Mouse (Mus musculus): ENCODE results near the gene Ppp4r3a. TPM values are rescaled to one million over a fixed set of nuclear protein-coding genes. Genes with fewer than 3 reads are reported as not detected.

Ppp4r3a gene
- total and polyA plus RNA-seq, 2 experiments from 2014 or later: 13.9 to 31.4 TPM

DNA sequence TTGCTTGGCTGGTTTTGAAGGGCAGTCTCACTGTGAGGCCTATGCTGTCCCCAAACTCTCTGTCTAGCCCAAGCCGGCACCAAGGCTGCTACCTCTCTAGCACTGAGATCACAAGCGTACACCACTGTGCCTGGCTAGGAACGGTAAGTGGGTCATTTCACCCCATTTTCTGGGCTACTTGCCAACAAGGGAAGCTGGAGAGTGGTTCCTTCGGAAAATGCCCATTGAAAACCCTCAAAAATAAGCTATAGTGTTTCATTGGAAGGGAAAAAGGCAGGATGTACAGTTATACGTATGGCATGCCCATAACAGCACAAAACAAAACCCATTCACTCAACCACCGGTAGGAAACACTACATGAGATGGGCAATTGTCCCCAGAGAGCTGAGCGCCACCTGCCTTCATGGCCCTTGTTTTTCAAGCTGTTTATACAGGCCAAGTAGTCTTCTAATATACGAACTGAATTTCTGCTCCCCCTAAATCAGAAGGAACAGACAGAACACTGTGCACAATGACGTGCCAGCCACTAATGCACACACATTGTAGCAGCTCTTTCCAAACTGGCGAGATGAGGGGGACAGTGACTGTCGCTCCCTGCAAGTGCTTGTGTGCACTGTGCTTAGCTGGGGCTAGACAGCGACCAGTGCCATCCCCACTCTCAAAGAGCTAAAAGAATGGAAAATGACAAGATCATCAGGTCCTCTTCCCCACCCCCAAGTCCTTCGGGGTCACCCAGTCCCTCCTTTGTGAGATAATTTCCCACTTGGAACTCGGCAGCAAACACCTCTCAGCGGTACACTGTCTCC, 63.1 kb downstream of the Ppp4r3a start:
- ATAC-seq (ENCODE audit: insufficient read depth, low read depth) (no peak), DNase-seq (ENCODE audit: low spot score) (no peak)
- Histone ChIP-seq H3K4me3 (ENCODE audit: low read depth, low read length) (no peak overlapping the region), H3K27ac (ENCODE audit: low read depth) (no peak overlapping the region), H3K9me3 (replicated peaks; ENCODE audit: control insufficient read depth, low read length) (no peaks in the 10 kb centered on the region), H3K4me1 (ENCODE audit: control insufficient read depth, insufficient read depth) (peaks cover 6% of the 10 kb centered on the region), H3K27me3 (ENCODE audit: control insufficient read depth, insufficient read depth, low read length) (peaks cover 6% of the 10 kb centered on the region), H3K9ac (replicated peaks; ENCODE audit: low read depth, low read length) (no peak overlapping the region), H3K4me2 (ENCODE audit: low read depth, low read length) (no peak overlapping the region), H3K36me3 (replicated peaks; ENCODE audit: control insufficient read depth, insufficient read depth, low read length) (no peaks in the 10 kb centered on the region)
- 81% methylated on average over 15 of the region's 15 CpGs for WGBS
- TF ChIP-seq CTCF (IDR thresholded peaks at IDR 0.05; ENCODE audit: low read depth): no peak

DNA sequence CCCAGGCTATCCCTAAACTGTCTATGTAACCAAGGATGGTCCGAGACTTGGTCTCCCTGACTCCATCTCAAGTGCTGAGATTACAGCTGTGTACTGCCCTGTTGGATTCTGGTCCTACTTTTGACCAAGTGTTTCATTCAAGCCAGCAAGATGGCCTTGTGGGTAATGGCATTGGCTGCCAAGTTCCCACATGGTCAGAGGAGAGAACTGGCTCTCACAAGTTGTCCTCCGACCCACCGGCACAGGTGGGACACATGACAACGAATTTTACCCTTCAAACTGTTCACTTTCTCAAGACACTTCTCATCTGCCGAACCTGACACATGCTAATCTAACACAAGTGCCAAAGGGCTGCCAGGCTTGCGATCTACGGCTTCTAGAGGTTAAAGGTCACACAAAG, 64.1 kb downstream of the Ppp4r3a start:
- no peak for ATAC-seq (ENCODE audit: insufficient read depth, low read depth)
- Histone ChIP-seq H3K27ac (ENCODE audit: low read depth) (no peak overlapping the region), H3K4me1 (ENCODE audit: control insufficient read depth, insufficient read depth) (peaks cover 6% of the 10 kb centered on the region), H3K4me3 (ENCODE audit: low read depth, low read length) (no peak overlapping the region), H3K4me2 (ENCODE audit: low read depth, low read length) (no peak overlapping the region), H3K36me3 (replicated peaks; ENCODE audit: control insufficient read depth, insufficient read depth, low read length) (no peaks in the 10 kb centered on the region), H3K9me3 (replicated peaks; ENCODE audit: control insufficient read depth, low read length) (no peaks in the 10 kb centered on the region), H3K27me3 (ENCODE audit: control insufficient read depth, insufficient read depth, low read length) (0 out of 2 replicates have a peak, but pooled peaks cover 4% of the 10 kb centered on the region), H3K9ac (replicated peaks; ENCODE audit: low read depth, low read length) (no peak overlapping the region)
- TF ChIP-seq EP300 (IDR thresholded peaks at IDR 0.05; ENCODE audit: low read depth) (no peak), CTCF (IDR thresholded peaks at IDR 0.05; ENCODE audit: low read depth) (no peak)
- no peak for DNase-seq (ENCODE audit: low spot score)
- WGBS: 88% methylated on average over 7 of the region's 7 CpGs

DNA sequence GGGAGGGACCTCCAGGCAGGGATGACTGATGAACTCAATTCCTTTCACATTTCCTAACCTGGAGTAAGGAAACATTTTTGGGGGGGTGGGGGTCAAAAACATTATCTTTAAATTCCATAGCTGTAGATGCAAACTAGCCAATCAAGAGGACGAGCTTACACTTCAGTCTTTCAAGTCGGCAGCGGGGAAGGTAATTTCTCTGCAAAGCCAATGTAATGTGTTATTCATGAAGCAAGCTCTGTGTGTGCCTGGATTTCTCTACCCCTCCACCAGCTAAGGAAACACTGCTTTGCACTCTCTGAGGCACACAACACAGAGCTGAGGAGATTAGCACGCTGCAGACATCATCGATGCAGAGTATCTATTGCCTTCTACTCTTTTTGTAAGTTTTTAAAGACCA, 64.5 kb downstream of the Ppp4r3a start:
- Histone ChIP-seq H3K9ac (replicated peaks; ENCODE audit: low read depth, low read length) (no peak overlapping the region), H3K27ac (ENCODE audit: low read depth) (no peak overlapping the region), H3K4me1 (ENCODE audit: control insufficient read depth, insufficient read depth) (peaks cover 6% of the 10 kb centered on the region), H3K4me3 (ENCODE audit: low read depth, low read length) (no peak overlapping the region), H3K27me3 (ENCODE audit: control insufficient read depth, insufficient read depth, low read length) (0 out of 2 replicates have a peak, but pooled peaks cover 4% of the 10 kb centered on the region), H3K9me3 (replicated peaks; ENCODE audit: control insufficient read depth, low read length) (no peaks in the 10 kb centered on the region), H3K36me3 (replicated peaks; ENCODE audit: control insufficient read depth, insufficient read depth, low read length) (no peaks in the 10 kb centered on the region), H3K4me2 (ENCODE audit: low read depth, low read length) (no peak overlapping the region)
- TF ChIP-seq EP300 (IDR thresholded peaks at IDR 0.05; ENCODE audit: low read depth) (no peak), CTCF (IDR thresholded peaks at IDR 0.05; ENCODE audit: low read depth) (no peak)
- DNase-seq (ENCODE audit: low spot score): no peak
- no peak for ATAC-seq (ENCODE audit: insufficient read depth, low read depth)
- WGBS: 82% methylated on average over 5 of the region's 5 CpGs

DNA sequence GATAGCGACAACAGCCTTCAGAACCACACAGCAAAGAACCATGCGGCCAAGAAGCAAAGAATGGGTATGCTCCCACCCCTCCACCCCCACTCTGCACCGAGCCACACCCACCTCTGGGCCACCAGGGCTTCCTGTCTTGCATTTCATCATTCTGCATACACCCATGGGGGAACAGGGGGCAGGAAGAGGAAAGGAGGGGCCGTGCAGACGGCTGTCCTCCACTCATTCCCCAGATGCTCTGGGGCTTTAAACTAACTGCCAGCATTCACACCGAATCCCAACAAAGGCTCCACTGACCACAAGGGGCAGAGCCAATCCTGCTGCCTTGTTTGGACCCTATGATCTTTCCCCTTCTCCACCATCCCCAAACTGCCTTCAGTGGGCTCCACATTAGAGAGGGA, 65.5 kb downstream of the Ppp4r3a start:
- H3K27ac ChIP-seq (ENCODE audit: low read depth): peak overlapping the region; percentile 28; the same call in 1 of the 2 replicates
- WGBS: 22% methylated on average over 6 of the region's 6 CpGs
- no peaks in the 10 kb centered on the region for H3K36me3 ChIP-seq (replicated peaks; ENCODE audit: control insufficient read depth, insufficient read depth, low read length)

DNA sequence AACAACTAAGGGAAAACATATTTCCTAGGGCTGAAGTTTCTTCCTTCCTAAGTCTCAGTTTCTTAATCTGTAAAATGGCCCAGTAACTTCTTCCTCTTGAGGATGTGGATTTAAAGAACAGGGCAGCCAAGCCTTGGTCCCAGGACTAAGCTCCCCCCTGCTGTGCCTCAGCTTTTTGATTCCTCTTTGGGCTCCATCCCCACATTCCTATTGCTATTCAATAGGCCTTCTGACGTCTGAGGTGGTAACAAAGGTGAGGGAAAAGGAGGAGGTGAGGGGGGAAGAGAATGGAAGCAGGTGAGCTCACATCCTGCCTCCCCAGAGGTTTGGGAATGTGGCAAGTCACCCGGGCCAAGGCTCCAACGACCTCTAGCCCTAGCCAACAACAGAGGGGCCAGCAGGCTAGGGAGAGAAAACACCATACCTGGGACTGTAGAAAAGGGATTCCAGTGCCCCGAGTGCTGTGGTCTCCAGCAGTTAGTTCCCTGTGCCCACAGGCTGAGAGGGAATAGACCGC, 67.0 kb downstream of the Ppp4r3a start:
- 56% methylated on average over 5 of the region's 5 CpGs for WGBS
- no peak overlapping the region for H3K9ac ChIP-seq (replicated peaks; ENCODE audit: low read depth, low read length)
- 0 out of 2 replicates have a peak overlapping the region, but pooled peaks have one; percentile 9 for H3K27ac ChIP-seq (ENCODE audit: low read depth)
- peaks cover 16% of the 10 kb centered on the region for H3K4me1 ChIP-seq (ENCODE audit: control insufficient read depth, insufficient read depth)
- no peak for ATAC-seq (ENCODE audit: insufficient read depth, low read depth)
- H3K4me2 ChIP-seq (ENCODE audit: low read depth, low read length): no peak overlapping the region
- 0 out of 2 replicates have a peak, but pooled peaks cover 2% of the 10 kb centered on the region for H3K27me3 ChIP-seq (ENCODE audit: control insufficient read depth, insufficient read depth, low read length)
- no peak overlapping the region for H3K4me3 ChIP-seq (ENCODE audit: low read depth, low read length)
- DNase-seq (ENCODE audit: low spot score): no peak
- H3K9me3 ChIP-seq (replicated peaks; ENCODE audit: control insufficient read depth, low read length): no peaks in the 10 kb centered on the region
- H3K36me3 ChIP-seq (replicated peaks; ENCODE audit: control insufficient read depth, insufficient read depth, low read length): no peaks in the 10 kb centered on the region
- TF ChIP-seq CTCF (IDR thresholded peaks at IDR 0.05; ENCODE audit: low read depth): no peak
- TF ChIP-seq EP300 (IDR thresholded peaks at IDR 0.05; ENCODE audit: low read depth): no peak

More for the DNA sequence above, 65.5 kb downstream of the Ppp4r3a start:
- Histone ChIP-seq H3K9ac (replicated peaks; ENCODE audit: low read depth, low read length) (no peak overlapping the region), H3K4me2 (ENCODE audit: low read depth, low read length) (peak overlapping the region; percentile 14; the same call in 1 of the 2 replicates), H3K4me3 (ENCODE audit: low read depth, low read length) (no peak overlapping the region), H3K4me1 (ENCODE audit: control insufficient read depth, insufficient read depth) (peaks cover 6% of the 10 kb centered on the region), H3K9me3 (replicated peaks; ENCODE audit: control insufficient read depth, low read length) (no peaks in the 10 kb centered on the region), H3K27me3 (ENCODE audit: control insufficient read depth, insufficient read depth, low read length) (no peaks in the 10 kb centered on the region)
- 0 out of 2 replicates have a peak, but pooled peaks have one; percentile 2 for TF ChIP-seq CTCF (IDR thresholded peaks at IDR 0.05; ENCODE audit: low read depth)
- no peak for TF ChIP-seq EP300 (IDR thresholded peaks at IDR 0.05; ENCODE audit: low read depth)
- ATAC-seq (ENCODE audit: insufficient read depth, low read depth): peak; percentile 76
- DNase-seq (ENCODE audit: low spot score): peak; percentile 34
